Mouse (Mus musculus) cerebellum, adult 2 months (tissue): ENCODE results near the gene Supt6.

Source experiments
- CTCF ChIP-seq: fragments of 200-500 bp; IDR thresholded peaks from 2 replicates; pipeline ENCODE4 v1.5.1; 2011; ENCODE audit warnings: low read depth, mild to moderate bottlenecking, control low read depth, low read length, moderate library complexity, borderline replicate concordance; ENCODE audit not compliant: insufficient read depth
- POLR2A ChIP-seq: fragments of 200-500 bp; IDR thresholded peaks from 2 replicates; pipeline ENCODE4 v1.6.1; 2011; ENCODE audit warnings: low read length, control low read depth, borderline replicate concordance; ENCODE audit not compliant: insufficient read depth

GRCm38 (mm10) chr11:78240193-78240857, 5.5 kb downstream of the Supt6 start:
- TF ChIP-seq POLR2A (no peak), CTCF (no peak)
